Mouse (Mus musculus) left cerebral cortex, adult 8-10 months (tissue): ENCODE results near the gene Hecw2. TPM values are rescaled to one million over a fixed set of nuclear protein-coding genes. Genes with fewer than 3 reads are reported as not detected.

Experiments used
- DNase-seq, 2 experiments: peaks; one replicate each; pipeline ENCODE4 v3.0.0; 2022; ENCODE audit warnings: low spot score in 2 of 2
- total RNA-seq, 4 experiments: library from RNA; stranded (reverse); gene quantifications; 2 replicates each; pipeline ENCODE4 v1.2.4; 2022

Gene Hecw2
- total RNA-seq, 4 experiments from 2014 or later = 64.9 to 83.1 (median 70.7) TPM

DNA sequence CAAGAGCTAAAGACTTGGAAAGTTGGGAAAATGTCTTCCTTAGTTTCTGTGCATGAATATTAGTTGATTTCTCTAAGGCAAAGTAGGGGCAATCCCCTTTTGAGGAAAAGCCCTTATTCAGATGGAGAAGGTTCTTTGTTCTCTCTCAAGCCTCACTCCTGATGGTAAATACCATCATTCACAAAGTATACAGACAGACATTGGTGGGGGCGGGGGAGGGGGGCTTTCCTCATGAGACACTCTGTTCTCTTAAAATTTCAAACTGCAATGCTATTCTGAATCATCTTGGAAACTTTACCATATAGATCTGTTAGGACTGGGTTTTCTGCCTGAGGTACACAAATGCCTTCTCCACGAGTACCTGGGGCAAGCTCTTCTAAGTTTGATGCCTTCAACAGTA is 355.6 kb downstream of the Hecw2 start:
- DNase-seq = no peak

DNA sequence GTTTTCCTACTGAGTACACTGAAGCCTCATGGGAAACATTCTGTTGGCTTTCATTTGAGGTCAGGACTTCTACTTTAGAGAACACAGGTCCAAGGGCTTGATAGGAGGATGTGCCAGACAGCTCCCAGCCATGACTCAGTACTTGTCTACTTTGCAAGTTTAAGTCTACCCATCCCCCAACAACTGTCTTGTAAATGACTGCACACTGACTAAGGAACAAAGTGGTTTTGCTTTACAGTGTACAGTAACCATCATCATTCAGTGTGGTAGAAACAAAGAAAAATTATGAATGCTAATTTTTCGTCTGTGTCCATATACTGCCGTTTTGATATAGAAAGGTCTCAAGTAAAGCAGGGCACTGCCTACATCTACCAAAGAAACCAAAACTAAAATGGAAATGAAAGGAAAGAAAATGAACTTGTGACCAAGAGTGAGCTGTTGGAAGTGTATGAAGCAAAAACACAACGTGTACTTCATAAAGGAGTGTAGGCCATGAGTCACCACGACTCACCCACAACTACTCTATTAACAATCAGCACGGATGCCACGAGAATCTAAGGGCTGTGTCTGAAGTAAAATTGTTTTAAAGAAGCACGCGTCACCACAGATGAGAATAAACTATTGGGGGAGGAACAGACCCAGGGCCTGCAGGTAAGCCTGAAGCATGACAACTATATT is 356.6 kb downstream of the Hecw2 start:
- DNase-seq = no peak

DNA sequence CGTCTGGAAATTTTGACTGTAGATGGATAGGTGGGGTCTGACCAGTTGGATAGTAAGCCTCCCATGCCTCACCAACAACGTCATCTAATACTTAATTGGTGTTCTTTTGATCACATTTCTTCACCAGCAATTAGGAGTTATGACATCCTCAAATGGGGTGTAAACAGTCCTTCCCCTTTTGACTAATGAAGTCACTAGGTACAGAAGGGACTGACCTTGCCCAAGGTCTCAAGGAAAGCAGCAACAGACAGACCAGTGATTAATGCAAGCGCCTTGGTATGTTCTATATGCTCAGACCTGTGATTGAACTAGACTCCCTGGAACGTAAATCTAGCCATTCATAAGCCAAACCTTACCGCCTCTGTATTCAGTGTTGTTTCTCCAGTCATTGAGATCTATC is 364.7 kb downstream of the Hecw2 start:
- no peak for DNase-seq

DNA sequence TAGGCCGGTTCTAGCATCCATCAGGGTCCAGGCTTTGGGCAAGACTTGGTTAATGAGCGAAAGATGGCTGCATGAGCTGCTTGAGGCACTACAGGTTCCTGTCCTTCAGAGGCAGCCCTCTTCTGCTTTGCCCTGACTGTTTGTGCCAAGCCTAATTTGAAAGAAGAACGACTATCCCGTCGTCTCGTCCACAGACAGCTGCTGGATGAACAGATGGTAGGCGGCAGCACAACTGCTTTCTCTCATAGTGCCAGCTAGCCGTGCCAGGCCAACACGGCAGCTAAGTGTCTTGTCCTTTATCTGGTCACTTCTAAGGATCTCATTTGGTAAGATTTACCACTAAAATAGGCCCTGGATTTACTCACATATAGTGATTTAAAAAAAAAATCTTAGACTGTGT is 365.9 kb downstream of the Hecw2 start:
- DNase-seq = no peak

DNA sequence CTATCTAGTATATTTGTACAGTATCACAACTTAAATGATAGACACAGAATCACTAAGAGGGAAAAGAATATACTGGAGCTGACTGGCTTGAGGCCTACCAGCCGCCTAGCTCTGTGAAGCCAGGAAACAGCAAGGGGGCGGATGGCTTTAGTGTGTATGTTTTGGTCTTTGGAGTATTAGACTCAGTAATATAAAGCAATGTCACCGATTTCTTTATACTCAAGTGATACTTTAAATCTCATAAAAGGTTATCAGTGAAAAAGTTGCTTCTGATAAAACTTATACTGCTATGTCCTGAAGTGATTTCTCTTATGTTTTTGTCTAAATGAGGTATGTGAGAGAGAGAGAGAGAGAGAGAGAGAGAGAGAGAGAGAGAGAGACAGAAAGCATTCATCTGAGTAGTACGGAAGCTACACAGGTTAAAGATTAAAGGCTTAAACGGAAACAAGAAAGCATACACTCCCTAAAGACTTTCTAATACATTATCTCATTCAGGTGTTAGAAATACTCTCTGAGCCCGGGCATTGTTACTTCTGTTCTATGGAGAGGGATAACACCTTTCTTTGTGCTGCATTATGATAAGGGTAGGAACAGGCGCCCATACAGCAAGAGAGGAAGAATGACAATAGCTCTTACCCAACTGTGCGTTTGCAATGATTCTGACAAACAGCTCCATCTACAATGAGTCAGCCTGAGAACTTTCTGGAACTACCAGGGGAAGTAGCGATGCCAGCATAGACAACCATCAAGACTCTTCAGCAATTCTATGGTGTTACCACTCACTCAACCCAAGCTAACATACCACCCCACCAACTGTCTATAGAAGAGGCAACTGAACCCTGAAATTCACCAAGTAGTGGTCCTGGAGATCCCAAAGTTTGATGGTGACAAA is 370.3 kb downstream of the Hecw2 start:
- no peak for DNase-seq

DNA sequence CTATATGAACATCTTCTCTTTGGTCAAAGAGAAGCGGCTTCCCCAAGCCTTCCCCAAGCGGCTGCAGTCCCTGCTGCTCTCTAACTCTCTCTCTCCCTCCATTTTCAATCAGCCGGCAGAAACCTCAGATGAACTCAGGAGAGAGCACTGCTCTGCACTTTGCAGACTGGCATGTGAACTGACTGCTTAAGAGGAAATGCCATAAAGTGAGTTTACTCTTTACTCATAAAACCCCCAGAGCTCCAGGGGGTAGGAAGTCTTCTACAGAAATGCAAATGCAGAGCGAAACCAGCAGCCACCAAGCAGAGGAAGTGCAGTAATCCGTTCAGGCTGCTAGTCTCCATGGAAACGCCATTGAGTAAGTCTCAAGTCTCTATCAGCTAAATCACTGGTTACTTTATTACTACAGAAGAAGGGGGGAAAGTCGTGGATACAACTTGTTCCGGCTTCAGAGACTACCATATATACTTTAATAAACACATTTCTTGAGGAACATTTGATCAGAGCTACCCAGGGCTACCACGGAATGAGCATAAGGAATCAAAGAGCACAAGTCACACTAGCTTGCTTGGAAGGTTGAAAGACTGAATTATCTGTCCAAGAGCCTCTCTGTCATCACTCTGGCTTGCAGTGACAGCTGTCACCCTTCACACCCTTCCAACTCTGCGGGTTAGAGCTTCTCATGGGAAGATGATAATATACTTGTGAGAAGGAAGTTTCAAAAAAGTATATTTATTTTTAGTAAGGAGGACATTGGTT is 371.1 kb downstream of the Hecw2 start:
- no peak for DNase-seq

DNA sequence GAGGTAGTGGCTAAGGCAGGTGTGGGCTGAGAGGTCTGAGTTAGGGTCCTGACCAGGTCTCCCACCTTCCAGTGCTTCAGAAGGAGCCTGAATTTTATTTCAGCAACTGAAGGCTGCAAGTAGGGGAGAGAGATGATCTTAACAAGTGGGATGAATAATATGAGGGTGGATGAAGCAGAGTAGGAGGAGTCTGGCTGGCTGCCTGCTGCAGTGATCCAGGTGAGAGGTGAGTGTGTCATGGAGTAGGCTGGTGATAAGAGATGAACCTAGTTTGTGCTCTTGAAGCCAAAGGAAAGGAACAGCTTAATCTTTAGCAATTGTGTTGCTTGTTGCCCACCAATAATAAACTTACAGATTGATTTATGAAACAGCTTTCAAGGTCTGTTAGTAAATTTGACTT is 373.0 kb downstream of the Hecw2 start:
- DNase-seq = no peak

DNA sequence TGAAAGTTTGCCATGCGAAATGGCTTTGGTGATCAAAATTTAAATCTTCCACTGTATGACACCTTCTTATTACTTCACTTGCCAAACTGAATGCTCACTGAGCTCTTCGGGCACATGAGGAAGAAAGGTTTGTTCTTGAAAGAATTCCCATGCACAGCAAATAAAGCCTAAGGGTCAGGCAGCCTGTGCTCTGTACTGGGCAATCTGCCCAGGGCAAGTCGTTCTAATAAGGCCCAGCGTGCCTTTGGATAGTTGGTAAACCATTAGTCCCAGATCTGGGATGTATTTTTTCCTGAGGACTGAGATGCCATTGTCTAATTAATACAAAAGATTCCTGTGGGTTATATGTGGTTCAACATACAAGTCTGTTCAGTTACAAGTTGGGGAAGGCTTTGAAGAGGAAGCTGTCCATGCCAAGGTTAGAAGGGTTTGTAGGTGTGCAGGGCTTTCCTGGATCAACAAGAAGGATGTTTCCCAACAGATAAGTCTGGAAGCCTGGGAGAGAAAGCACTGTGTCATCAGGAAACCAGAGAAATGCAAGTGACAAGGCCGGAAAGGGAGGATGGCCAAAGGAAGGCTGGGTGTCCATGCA is 374.8 kb downstream of the Hecw2 start:
- DNase-seq = no peak

DNA sequence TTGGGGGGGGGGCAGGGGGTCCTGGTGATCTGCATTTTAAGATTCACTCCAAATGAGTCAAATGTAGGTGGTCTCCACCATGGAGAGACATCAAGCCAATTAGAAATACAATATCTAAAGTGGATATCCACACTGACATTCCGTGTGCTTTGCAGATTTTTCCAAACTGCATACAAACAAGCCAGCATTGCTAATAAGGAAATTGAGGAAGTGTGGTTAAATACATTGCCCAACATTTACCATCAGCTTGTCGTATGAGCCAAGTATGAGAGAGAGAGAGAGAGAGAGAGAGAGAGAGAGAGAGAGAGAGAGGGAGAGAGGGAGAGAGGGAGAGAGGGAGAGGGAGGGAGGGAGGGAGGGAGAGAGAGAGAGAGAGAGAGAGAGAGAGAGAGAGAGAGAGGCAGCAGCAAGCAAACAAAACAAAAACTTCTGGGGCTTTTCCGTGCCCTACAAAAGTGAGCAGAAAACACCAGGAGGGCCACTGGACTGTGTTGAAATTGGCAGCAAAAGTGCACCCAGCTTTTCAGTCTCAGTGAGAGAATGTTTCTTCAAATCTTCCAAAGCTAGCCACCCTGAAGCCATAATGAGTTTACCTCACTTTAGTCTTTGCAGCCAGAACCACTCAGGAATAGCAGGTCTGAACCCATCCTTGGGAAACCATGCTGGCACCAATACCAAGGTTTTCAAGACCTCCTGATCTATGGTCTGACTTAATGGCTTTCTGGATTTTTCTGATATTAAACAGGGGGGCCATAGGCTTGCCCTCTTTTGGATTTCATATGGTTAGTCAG is 376.7 kb downstream of the Hecw2 start:
- DNase-seq = no peak

DNA sequence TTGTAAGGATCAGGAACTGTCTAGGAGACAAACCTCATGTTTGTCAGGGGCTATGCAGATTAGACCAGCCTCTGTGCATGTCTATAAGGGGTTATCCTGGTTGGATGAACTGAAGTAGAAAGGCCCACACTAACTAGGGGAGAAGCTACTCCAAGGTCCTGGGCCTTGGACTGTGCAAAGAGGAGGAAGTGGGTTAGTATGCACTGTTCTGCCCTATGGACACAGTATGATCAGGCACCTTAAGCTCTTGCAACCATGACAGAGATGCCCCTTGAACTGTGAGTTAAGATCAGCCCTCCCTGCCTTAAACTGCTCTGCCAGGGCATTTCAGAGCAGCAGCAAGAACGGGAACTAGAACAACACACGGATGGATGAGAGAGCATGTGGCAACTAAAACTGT is 378.6 kb downstream of the Hecw2 start:
- no peak for DNase-seq

DNA sequence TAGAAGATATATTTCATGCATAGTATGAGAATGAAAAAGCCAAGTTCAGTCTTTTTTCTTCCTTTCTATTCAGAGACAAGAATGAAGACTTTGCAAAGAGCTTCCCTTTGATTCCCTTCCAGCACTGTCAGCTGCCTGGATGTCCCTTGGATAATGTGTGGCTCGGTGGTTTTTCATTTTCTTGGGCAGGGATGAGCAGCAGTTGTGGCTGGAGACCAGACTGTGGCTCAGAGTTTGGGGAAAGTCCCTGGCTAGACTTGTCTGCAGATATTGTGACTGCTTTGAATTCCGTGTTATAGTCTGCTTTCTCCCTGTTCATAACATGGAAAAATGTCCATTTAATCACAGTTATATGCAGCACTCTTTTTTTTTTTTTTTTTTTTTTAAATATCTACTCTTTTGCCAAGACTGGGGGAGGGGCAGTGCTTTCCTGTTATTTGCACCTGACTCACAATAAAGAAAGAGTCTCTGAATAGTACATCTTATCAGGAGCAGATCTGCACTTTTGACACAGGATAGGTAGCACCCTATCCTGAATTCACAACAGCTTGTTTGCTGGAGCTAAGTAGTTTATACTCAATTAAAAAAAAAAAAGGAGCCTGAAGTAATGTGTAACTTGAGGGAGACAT is 380.8 kb downstream of the Hecw2 start:
- DNase-seq = no peak

DNA sequence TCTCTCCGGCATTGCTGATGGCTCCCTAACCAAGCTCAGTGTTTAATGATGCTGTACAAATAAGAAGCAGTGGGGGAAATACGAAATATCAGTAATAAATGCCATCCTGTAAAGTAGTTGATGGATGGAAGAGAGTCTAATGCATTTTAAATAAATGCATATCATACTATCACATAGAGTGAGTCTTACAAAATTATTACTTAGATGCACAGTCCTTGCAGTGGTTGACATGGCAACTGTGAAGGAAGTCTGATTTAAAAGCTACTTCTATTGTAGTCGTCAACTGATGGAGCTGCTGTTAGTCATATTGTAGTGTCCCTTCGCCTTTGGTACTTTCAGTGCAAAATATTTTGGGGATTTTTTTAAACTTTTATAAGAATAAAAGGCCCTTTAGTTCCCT is 383.0 kb downstream of the Hecw2 start:
- DNase-seq = no peak

DNA sequence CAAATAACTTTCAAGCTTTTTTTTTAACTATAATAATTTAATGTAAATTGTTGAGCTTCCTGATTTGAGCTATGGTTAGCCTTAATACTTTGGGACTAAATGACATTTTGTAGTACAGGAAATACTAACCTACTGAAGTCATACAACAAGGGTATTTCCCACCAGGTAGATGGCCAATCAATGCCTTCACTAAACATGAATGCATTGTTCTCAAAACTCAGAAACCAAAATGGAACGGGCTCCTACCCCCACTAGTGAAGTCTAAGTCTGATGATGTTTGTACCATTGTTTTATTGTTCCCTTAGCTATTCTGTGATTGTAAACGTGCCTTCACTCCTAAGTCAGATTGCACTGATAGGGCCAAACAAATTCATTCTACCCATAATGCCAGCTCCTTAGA is 386.7 kb downstream of the Hecw2 start:
- DNase-seq = no peak

DNA sequence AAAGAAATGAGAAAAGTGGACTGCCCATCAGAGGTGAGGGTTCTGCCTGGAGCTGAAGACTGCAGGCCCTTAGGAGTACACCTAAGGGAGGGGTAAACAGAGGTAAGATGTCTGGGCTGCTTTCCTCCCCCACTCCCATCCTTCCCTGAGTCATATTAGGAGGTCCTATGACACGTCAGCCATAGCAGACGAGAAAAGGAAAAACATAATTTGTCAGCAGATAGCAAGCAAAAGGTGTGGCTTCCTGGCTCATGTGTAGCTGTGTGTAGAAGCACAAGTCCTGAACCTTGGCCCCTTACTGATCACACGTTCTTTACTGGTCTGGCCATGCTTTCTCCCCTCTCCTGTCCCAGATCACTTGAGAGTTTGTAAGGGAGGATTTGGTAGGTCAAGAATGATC is 397.2 kb downstream of the Hecw2 start:
- DNase-seq = no peak

DNA sequence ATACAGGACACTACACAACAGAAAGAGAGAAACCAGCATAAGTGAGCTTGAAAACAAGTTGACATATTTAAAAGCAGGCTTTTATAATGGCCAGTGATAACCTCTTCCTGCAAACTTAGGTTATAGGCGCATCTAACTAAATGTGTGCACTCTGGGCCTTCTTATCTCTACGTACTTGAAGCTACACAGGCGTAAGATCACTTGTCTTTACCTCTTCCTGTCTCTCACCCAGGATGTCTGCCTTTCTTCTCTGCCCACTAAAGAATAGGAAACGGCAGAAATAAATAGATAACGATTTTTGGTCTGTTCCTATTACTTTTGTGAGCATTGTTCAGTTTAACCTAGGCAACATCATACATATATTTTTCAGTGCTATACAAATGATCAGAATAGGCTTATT is 397.9 kb downstream of the Hecw2 start:
- no peak for DNase-seq

DNA sequence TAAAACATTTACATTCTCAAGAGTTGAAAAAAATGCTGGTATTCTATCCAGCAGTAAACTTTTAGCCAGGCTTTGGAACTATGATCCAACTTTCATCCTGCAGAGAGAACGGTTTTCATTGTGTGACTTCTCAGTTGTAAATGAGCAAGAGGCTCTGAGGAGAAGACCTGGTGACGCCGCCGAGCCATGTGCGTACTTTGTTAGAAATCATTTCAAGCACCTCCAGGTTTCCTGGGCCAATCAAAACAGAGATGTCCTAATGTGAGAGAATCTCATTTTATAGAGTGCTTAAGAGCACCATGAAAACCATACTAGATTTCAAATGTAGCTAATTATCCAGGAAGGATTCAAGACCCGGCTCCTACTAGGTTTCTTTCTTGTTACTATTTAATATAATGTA is 398.7 kb downstream of the Hecw2 start:
- DNase-seq = no peak

DNA sequence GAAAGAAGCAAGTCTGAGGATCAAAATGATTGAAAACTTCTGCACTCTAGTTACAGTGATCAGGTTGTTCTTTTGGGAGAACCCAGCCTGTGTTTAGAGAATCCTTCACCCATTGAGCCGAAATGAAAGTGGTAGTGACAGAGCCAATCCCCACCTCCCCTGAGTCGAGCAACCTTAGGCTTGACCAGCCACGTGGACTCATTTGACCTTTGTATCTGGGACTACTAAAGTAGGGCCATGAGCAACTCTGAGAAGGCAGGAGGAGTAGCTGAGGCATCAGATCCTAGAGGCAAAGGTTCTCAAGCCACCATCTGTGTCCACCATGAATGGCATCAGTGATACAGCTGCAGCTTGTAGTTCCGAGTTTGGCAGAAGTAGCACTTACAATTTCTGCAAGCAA is 399.4 kb downstream of the Hecw2 start:
- no peak for DNase-seq

DNA sequence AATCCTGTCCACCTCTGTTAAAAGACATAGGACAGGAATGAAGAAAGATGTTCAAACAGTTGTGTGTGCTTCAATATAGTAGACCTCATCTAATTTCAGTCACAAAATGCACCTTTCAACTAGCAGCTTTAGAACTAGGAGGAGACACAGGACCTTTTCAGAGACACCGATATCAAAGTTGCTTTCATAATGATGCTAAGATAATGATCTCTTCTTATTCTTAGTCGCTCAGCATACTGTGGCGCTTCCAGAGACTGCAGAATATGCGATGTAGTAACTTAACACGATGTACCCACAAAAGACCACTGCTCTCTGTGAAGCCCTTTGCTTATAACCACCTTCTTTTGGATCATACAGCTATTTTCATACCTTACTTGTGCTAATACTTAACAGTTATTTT is 399.9 kb downstream of the Hecw2 start:
- DNase-seq = no peak

DNA sequence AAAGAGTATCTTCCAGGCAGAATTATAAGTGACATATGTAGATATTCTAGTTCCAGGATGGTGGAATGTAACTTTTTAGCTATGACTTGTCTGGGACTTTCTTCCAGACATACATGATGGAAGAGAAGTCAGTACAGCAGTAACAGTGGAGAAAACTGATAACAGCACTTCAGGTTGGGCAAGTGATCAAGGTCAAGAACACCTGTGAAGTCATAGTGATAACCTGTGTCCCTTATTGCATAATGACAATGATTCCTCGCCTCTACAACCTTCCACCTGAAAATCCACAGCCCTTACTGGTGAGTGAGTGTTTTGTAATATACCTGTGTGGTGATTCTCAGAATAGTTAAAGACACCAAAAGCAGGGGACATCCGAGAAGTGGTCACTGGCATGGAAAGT is 400.7 kb downstream of the Hecw2 start:
- no peak for DNase-seq

DNA sequence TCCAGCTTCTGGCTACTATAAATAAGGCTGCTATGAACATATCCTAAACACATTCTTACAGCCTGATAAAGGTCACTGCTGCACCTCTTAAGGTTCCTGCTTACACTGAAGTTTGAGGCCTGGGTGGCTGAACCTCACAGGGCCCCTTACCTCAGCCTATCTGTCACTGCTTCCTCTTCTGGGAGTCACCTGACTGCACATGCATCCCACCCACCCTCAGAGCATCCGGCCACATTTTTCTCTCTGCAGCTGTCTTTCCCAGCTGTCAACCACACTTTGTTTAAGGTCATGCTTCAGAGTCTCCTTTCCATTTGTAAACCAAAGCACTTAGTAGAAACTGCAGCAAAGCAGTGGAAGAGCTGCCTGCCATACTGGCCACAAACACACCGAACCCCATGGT is 403.6 kb downstream of the Hecw2 start:
- no peak for DNase-seq
